Mouse (Mus musculus) CH12.LX (cell line): ENCODE data around the gene Eral1. TPM values are rescaled to one million over a fixed set of nuclear protein-coding genes. Genes with fewer than 3 reads are reported as not detected.

Experiments
- DNase-seq: peaks from one replicate; pipeline ENCODE4 v3.0.0-alpha.2; 2013; ENCODE audit errors: extremely low read depth
- H3K27ac ChIP-seq: 2 replicates; pipeline ENCODE4 v1.5.1; 2012; ENCODE audit warnings: low read depth, mild to moderate bottlenecking, control low read depth, moderate library complexity; ENCODE audit not compliant: insufficient read depth
- H3K27me3 ChIP-seq: replicated peaks from 2 replicates; pipeline ENCODE3; 2012; ENCODE audit warnings: inconsistent platforms
- H3K36me3 ChIP-seq, 2 experiments: replicated peaks in 1 of 2; 2 replicates each; pipeline versions ENCODE3 to v1.6.1; 2012; ENCODE audit warnings: inconsistent platforms in 1 of 2, low read length in 1 of 2, mild to moderate bottlenecking in 1 of 2, mixed read lengths in 1 of 2, moderate library complexity in 1 of 2; ENCODE audit not compliant: control insufficient read depth in 1 of 2, insufficient read depth in 1 of 2
- H3K4me1 ChIP-seq, 2 experiments: 2 replicates each; pipeline ENCODE4 v1.6.1; 2012; ENCODE audit warnings: inconsistent platforms in 1 of 2, moderate library complexity in 1 of 2; ENCODE audit not compliant: insufficient read depth in 2 of 2, control insufficient read depth in 1 of 2
- H3K4me2 ChIP-seq: 2 replicates; pipeline ENCODE4 v1.6.1; 2012; ENCODE audit warnings: low read depth, mild to moderate bottlenecking, control low read depth; ENCODE audit not compliant: poor library complexity, insufficient read depth, severe bottlenecking
- H3K4me3 ChIP-seq, 3 experiments: fragments of 150-350 bp in 1 of 3; sonication (generic) in 1 of 3; replicated peaks in 1 of 3; 2 replicates each; pipeline versions ENCODE3 to v1.5.1; 2011 to 2012; ENCODE audit warnings: low read depth in 2 of 3, low read length in 2 of 3, mild to moderate bottlenecking in 2 of 3, moderate library complexity in 2 of 3, control low read depth in 1 of 3, improper control_type of control experiment in 1 of 3, inconsistent platforms in 1 of 3, mixed read lengths in 1 of 3; ENCODE audit not compliant: poor library complexity in 1 of 3
- H3K79me2 ChIP-seq: replicated peaks from 2 replicates; pipeline ENCODE4 v1.6.1; 2012; ENCODE audit warnings: mild to moderate bottlenecking, moderate library complexity; ENCODE audit not compliant: control insufficient read depth, poor library complexity, insufficient read depth, severe bottlenecking; ENCODE audit errors: extremely low read depth
- H3K9ac ChIP-seq: 2 replicates; pipeline ENCODE4 v1.6.1; 2012; ENCODE audit warnings: low read depth, mild to moderate bottlenecking, control low read depth, moderate library complexity; ENCODE audit not compliant: insufficient read depth
- H3K9me3 ChIP-seq: replicated peaks from 2 replicates; pipeline ENCODE3; 2012; ENCODE audit warnings: low read length, inconsistent platforms, mixed read lengths
- BHLHE40 ChIP-seq: IDR thresholded peaks from 2 replicates; pipeline ENCODE4 v1.6.1; 2011; ENCODE audit warnings: mild to moderate bottlenecking, low read depth, low read length, improper control_type of control experiment
- CHD1 ChIP-seq: IDR thresholded peaks from 2 replicates; pipeline ENCODE4 v1.6.1; 2012; ENCODE audit warnings: low read depth, low read length, improper control_type of control experiment, inconsistent platforms
- CHD2 ChIP-seq: IDR thresholded peaks from 2 replicates; pipeline ENCODE4 v1.6.1; 2011; ENCODE audit warnings: low read length, improper control_type of control experiment
- E2F4 ChIP-seq: IDR thresholded peaks from 2 replicates; pipeline ENCODE4 v1.6.1; 2011; ENCODE audit warnings: low read depth, low read length, improper control_type of control experiment; ENCODE audit not compliant: insufficient replicate concordance
- ELF1 ChIP-seq: IDR thresholded peaks from 2 replicates; pipeline ENCODE4 v1.6.1; 2014; ENCODE audit warnings: low read depth, mild to moderate bottlenecking, inconsistent platforms, low read length, improper control_type of control experiment
- EP300 ChIP-seq: IDR thresholded peaks from 2 replicates; pipeline ENCODE4 v1.6.1; 2011; ENCODE audit warnings: low read length, improper control_type of control experiment
- ETS1 ChIP-seq: conservative IDR thresholded peaks from 2 replicates; pipeline ENCODE4 v1.6.1; 2012; ENCODE audit warnings: low read depth, mild to moderate bottlenecking, inconsistent platforms, low read length, improper control_type of control experiment, moderate library complexity
- GABPA ChIP-seq: IDR thresholded peaks from 2 replicates; pipeline ENCODE4 v1.6.1; 2012; ENCODE audit warnings: low read depth, low read length, improper control_type of control experiment, inconsistent platforms; ENCODE audit not compliant: insufficient replicate concordance
- HCFC1 ChIP-seq: IDR thresholded peaks from 2 replicates; pipeline ENCODE4 v1.6.1; 2012; ENCODE audit warnings: low read depth, mild to moderate bottlenecking, inconsistent platforms, low read length, improper control_type of control experiment
- IRF4 ChIP-seq: IDR thresholded peaks from 2 replicates; pipeline ENCODE4 v1.6.1; 2014; ENCODE audit warnings: low read depth, mild to moderate bottlenecking, inconsistent platforms, low read length, improper control_type of control experiment
- JUN ChIP-seq: IDR thresholded peaks from 2 replicates; pipeline ENCODE4 v1.6.1; 2011; ENCODE audit warnings: low read depth, mild to moderate bottlenecking, low read length, improper control_type of control experiment, moderate library complexity; ENCODE audit not compliant: insufficient read depth
- JUND ChIP-seq: conservative IDR thresholded peaks from 2 replicates; pipeline ENCODE4 v1.6.1; 2011; ENCODE audit warnings: low read depth, low read length, improper control_type of control experiment
- KAT2A ChIP-seq: IDR thresholded peaks from 2 replicates; pipeline ENCODE4 v1.6.1; 2012; ENCODE audit warnings: low read length, improper control_type of control experiment, inconsistent platforms; ENCODE audit not compliant: insufficient replicate concordance
- MAX ChIP-seq: IDR thresholded peaks from 2 replicates; pipeline ENCODE4 v1.6.1; 2011; ENCODE audit warnings: low read length, improper control_type of control experiment
- MAZ ChIP-seq: IDR thresholded peaks from 2 replicates; pipeline ENCODE4 v1.6.1; 2012; ENCODE audit warnings: low read depth, mild to moderate bottlenecking, inconsistent platforms, low read length, improper control_type of control experiment, moderate library complexity
- MEF2A ChIP-seq: IDR thresholded peaks from 2 replicates; pipeline ENCODE4 v1.6.1; 2014; ENCODE audit warnings: low read depth, mild to moderate bottlenecking, inconsistent platforms, low read length, improper control_type of control experiment, borderline replicate concordance
- MYC ChIP-seq: IDR thresholded peaks from 2 replicates; pipeline ENCODE4 v1.6.1; 2011; ENCODE audit warnings: low read depth, mild to moderate bottlenecking, improper control_type of control experiment, low read length
- NELFE ChIP-seq: IDR thresholded peaks from 2 replicates; pipeline ENCODE4 v1.6.1; 2011; ENCODE audit warnings: low read depth, low read length, improper control_type of control experiment
- POLR2A ChIP-seq: IDR thresholded peaks from 2 replicates; pipeline ENCODE4 v1.6.1; 2011; ENCODE audit warnings: low read depth, mild to moderate bottlenecking, improper control_type of control experiment, low read length
- RAD21 ChIP-seq: IDR thresholded peaks from 2 replicates; pipeline ENCODE4 v1.6.1; 2011; ENCODE audit warnings: low read depth, mild to moderate bottlenecking, low read length, improper control_type of control experiment, moderate library complexity
- SIN3A ChIP-seq: IDR thresholded peaks from 2 replicates; pipeline ENCODE4 v1.6.1; 2012; ENCODE audit warnings: low read length, improper control_type of control experiment, inconsistent platforms
- UBTF ChIP-seq: IDR thresholded peaks from 2 replicates; pipeline ENCODE4 v1.6.1; 2012; ENCODE audit warnings: low read depth, mild to moderate bottlenecking, inconsistent platforms, low read length, improper control_type of control experiment, moderate library complexity
- USF1 ChIP-seq: IDR thresholded peaks from 2 replicates; pipeline ENCODE4 v1.6.1; 2014; ENCODE audit warnings: low read depth, mild to moderate bottlenecking, inconsistent platforms, low read length, improper control_type of control experiment
- ZC3H11A ChIP-seq: IDR thresholded peaks from 2 replicates; pipeline ENCODE4 v1.6.1; 2012; ENCODE audit warnings: low read depth, mild to moderate bottlenecking, inconsistent platforms, low read length, improper control_type of control experiment
- ZKSCAN1 ChIP-seq: IDR thresholded peaks from 2 replicates; pipeline ENCODE4 v1.6.1; 2012; ENCODE audit warnings: low read depth, inconsistent platforms, low read length, improper control_type of control experiment, borderline replicate concordance
- ZMIZ1 ChIP-seq: IDR thresholded peaks from 2 replicates; pipeline ENCODE4 v1.6.1; 2012; ENCODE audit warnings: low read depth, mild to moderate bottlenecking, inconsistent platforms, low read length, improper control_type of control experiment
- dilution Hi-C: fragments of 300-500 bp; cut with MboI; formaldehyde crosslinking; loops from 2 replicates; pipeline ENCODE4 v1.14.3; 2020; ENCODE audit warnings: low sequenced_read_pairs; ENCODE audit not compliant: extremely low pct_unique_long_range_greater_than_20kb, extremely low pct_ligation_motif_present
- in situ Hi-C: fragments of 300-500 bp; cut with MboI; formaldehyde crosslinking; loops from 3 replicates; pipeline ENCODE4 v1.14.3; 2019; ENCODE audit warnings: low sequenced_read_pairs, low pct_ligation_motif_present, low pct_unique_long_range_greater_than_20kb, mixed read lengths
- polyA plus RNA-seq: library from polyadenylated mRNA; unstranded; fragments of >175 nt; gene quantifications from 2 replicates; pipeline ENCODE4 v1.2.1, GENCODE M21; 2012; ENCODE audit warnings: low read depth; ENCODE audit not compliant: insufficient read length
- total RNA-seq, 2 experiments: library from RNA; depleted of rRNA; stranded (reverse); fragments of 300-350 nt in 1 of 2; fragments of >200 nt in 1 of 2; gene quantifications; 2 replicates each; pipeline ENCODE4 v1.2.3; 2012 to 2014

Gene Eral1
- total and polyA plus RNA-seq, 3 experiments = 39.1 to 43.2 (median 41.5) TPM

GRCm38 (mm10) chr11:78125691-78126090 is 45.5 kb upstream of the Eral1 start:
- H3K27me3 ChIP-seq = no peaks in the 10 kb centered on the region
- no peak overlapping the region for H3K4me2 ChIP-seq
- peaks cover 50% of the 10 kb centered on the region for H3K79me2 ChIP-seq
- peaks cover 0 to 47% of the 10 kb centered on the region in 2 experiments for H3K36me3 ChIP-seq
- no peak for DNase-seq
- dilution Hi-C loops = no loop called here
- no peak for TF ChIP-seq POLR2A
- no peak for TF ChIP-seq CHD1
- TF ChIP-seq E2F4 = no peak
- TF ChIP-seq MAX = no peak
- TF ChIP-seq ZKSCAN1 = no peak
- TF ChIP-seq ELF1 = no peak
- TF ChIP-seq UBTF = no peak
- no peak for TF ChIP-seq KAT2A
- TF ChIP-seq BHLHE40 = no peak
- TF ChIP-seq MYC = no peak
- no peak for TF ChIP-seq EP300
- no peak for TF ChIP-seq JUND
- no peak for TF ChIP-seq IRF4
- no peak for TF ChIP-seq ETS1
- no peak for TF ChIP-seq ZMIZ1
- no peak for TF ChIP-seq ZC3H11A
- TF ChIP-seq CHD2 = no peak
- TF ChIP-seq HCFC1 = no peak
- TF ChIP-seq SIN3A = no peak
- no peak for TF ChIP-seq MAZ
- no peak overlapping the region for H3K9ac ChIP-seq
- no peak overlapping the region for H3K27ac ChIP-seq
- no peak overlapping the region for H3K4me3 ChIP-seq
- no peaks in the 10 kb centered on the region for H3K9me3 ChIP-seq
- H3K4me1 ChIP-seq = peaks cover 10 to 36% of the 10 kb centered on the region in 2 experiments
- in situ Hi-C loops = no loop called here

DNA sequence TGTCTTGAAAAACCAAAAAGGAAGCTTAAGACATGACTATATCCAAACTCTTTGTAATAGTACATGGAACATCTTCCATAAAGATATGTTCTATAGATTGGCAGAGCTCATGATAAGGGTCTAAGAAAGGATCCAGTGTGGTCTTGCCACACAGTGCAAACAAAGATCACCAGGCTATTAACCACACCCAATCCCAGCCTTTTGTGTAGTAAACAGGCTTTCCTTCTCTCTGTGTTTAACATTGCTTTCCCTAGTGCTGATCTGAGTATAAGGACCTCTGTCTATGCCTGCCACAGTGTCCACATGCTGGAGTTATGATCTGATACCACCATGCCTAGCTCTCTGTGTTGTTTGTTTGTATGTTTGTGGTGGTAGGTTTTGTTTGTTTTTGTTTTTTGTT is 43.6 kb upstream of the Eral1 start:
- peaks cover 57% of the 10 kb centered on the region for H3K79me2 ChIP-seq
- H3K9me3 ChIP-seq = no peaks in the 10 kb centered on the region
- no peak for DNase-seq
- H3K27me3 ChIP-seq = no peaks in the 10 kb centered on the region
- H3K4me1 ChIP-seq = peaks cover 10 to 53% of the 10 kb centered on the region in 2 experiments
- dilution Hi-C loops = no loop called here
- no peak overlapping the region for H3K4me2 ChIP-seq
- H3K9ac ChIP-seq = no peak overlapping the region
- no peak overlapping the region for H3K27ac ChIP-seq
- TF ChIP-seq USF1 (no peak), JUN (no peak), MYC (no peak), ZMIZ1 (no peak), GABPA (no peak), NELFE (no peak), MEF2A (no peak), HCFC1 (no peak), RAD21 (no peak), ETS1 (no peak)
- in situ Hi-C loops = no loop called here
- H3K4me3 ChIP-seq = no peak overlapping the region
- H3K36me3 ChIP-seq = peaks cover 0 to 44% of the 10 kb centered on the region in 2 experiments
